In genomic region chr6:52630625-52631024, GRCm38 (mm10) we compare ENCODE assay signal across 26 mouse cellular contexts.
"Had no signal": no experiment of that assay in that cellular context is flagged by ENCODE, and none has a peak within 500 bp of the region (broad histone marks: within the 10 kb centered on the region; RNA-seq: fewer than 3 reads in every experiment).

No protein-coding gene starts in this region.

- H3K4me3 ChIP-seq: gastrocnemius, adult 2 months; heart, embryonic 10.5 days; heart, embryonic 12.5 days; hindbrain, embryonic 10.5 days; hindbrain, embryonic 12.5 days; intestine, embryonic 15.5 days; kidney, embryonic 15.5 days; limb, embryonic 13.5 days; limb, embryonic 15.5 days had no signal

- H3K27me3 ChIP-seq: heart, embryonic 12.5 days; hindbrain, embryonic 12.5 days; intestine, embryonic 15.5 days; kidney, embryonic 15.5 days; limb, embryonic 13.5 days; limb, embryonic 15.5 days had no signal

- ATAC-seq: hindbrain, embryonic 16.5 days; inflammation-experienced regulatory T-cells, adult 6 months; intestine, embryonic 15.5 days; intestine, postnatal 0 days had no signal

- DNase-seq: gastrocnemius, adult 2 months; gastrocnemius, postnatal 10 days; gastrocnemius, postnatal 25 days; heart, adult 18-20 months; heart, postnatal 10 days; heart, postnatal 4 days; kidney, adult 18-20 months; kidney, adult 8-10 months; kidney, postnatal 14 days; kidney, postnatal 36 days; layer of hippocampus, adult 9-11 months; layer of hippocampus, postnatal 36 days; left cerebral cortex, postnatal 4 days had no signal

- H3K4me2 ChIP-seq: heart, embryonic 12.5 days; hindbrain, embryonic 12.5 days; hindbrain, embryonic 14.5 days; intestine, embryonic 15.5 days; kidney, embryonic 15.5 days; limb, embryonic 13.5 days; limb, embryonic 15.5 days had no signal

- H3K9me3 ChIP-seq: heart, embryonic 10.5 days; heart, embryonic 12.5 days; hindbrain, embryonic 10.5 days; hindbrain, embryonic 12.5 days; intestine, embryonic 15.5 days; kidney, embryonic 15.5 days; limb, embryonic 13.5 days; limb, embryonic 15.5 days had no signal

- H3K36me3 ChIP-seq: hindbrain, embryonic 12.5 days; intestine, embryonic 15.5 days had no signal

- H3K27ac ChIP-seq: gastrocnemius, adult 2 months; heart, embryonic 10.5 days; hindbrain, embryonic 10.5 days; hindbrain, embryonic 12.5 days; hindbrain, embryonic 14.5 days; intestine, embryonic 15.5 days; kidney, embryonic 15.5 days; kidney, postnatal 0 days; limb, embryonic 13.5 days; limb, embryonic 15.5 days had no signal

- H3K4me1 ChIP-seq: heart, embryonic 10.5 days; heart, embryonic 12.5 days; hindbrain, embryonic 10.5 days; hindbrain, embryonic 12.5 days; intestine, embryonic 15.5 days; kidney, embryonic 15.5 days; limb, embryonic 15.5 days had no signal

- H3K9ac ChIP-seq: heart, embryonic 12.5 days; hindbrain, embryonic 12.5 days; hindbrain, embryonic 14.5 days; intestine, embryonic 15.5 days; kidney, embryonic 15.5 days; limb, embryonic 13.5 days; limb, embryonic 15.5 days had no signal
